Mouse (Mus musculus) lung, postnatal 36 days (tissue): ENCODE measurements around the gene Pdzd2.
A peak's percentile ranks its signal among the peaks of the same experiment; 100 is the strongest.

Experiments used
- DNase-seq: peaks from one replicate; pipeline ENCODE4 v3.0.0; 2022; ENCODE audit warnings: mixed read lengths

Gene Pdzd2

GRCm38 (mm10) chr15:12665946-12666345 is 73.8 kb downstream of the Pdzd2 start:
- no peak for DNase-seq

GRCm38 (mm10) chr15:12663351-12663750 is 76.4 kb downstream of the Pdzd2 start:
- no peak for DNase-seq

GRCm38 (mm10) chr15:12660320-12660719 is 79.4 kb downstream of the Pdzd2 start:
- no peak for DNase-seq

- DNase-seq: no peak
These were observed 83.6 kb downstream of the Pdzd2 start for GRCm38 (mm10) chr15:12655959-12656662.

- DNase-seq: no peak
These were observed 84.4 kb downstream of the Pdzd2 start for GRCm38 (mm10) chr15:12655316-12655715.

GRCm38 (mm10) chr15:12652336-12653031 is 87.2 kb downstream of the Pdzd2 start:
- DNase-seq: no peak

GRCm38 (mm10) chr15:12650236-12650635 is 89.5 kb downstream of the Pdzd2 start:
- DNase-seq: no peak

GRCm38 (mm10) chr15:12649674-12650073 is 90.0 kb downstream of the Pdzd2 start:
- no peak for DNase-seq

GRCm38 (mm10) chr15:12649131-12649530 is 90.6 kb downstream of the Pdzd2 start:
- DNase-seq: no peak

GRCm38 (mm10) chr15:12640755-12641154 is 99.0 kb downstream of the Pdzd2 start:
- peak; percentile 26 for DNase-seq

GRCm38 (mm10) chr15:12639776-12640175 is 99.9 kb downstream of the Pdzd2 start:
- no peak for DNase-seq

- no peak for DNase-seq
These were observed 100.5 kb downstream of the Pdzd2 start for GRCm38 (mm10) chr15:12639181-12639580.

- DNase-seq: no peak
These were observed 101.2 kb downstream of the Pdzd2 start for GRCm38 (mm10) chr15:12638370-12639030.

GRCm38 (mm10) chr15:12637511-12637910 is 102.2 kb downstream of the Pdzd2 start:
- no peak for DNase-seq

GRCm38 (mm10) chr15:12636386-12636785 is 103.3 kb downstream of the Pdzd2 start:
- DNase-seq: no peak

- DNase-seq: no peak
These were observed 104.8 kb downstream of the Pdzd2 start for GRCm38 (mm10) chr15:12634921-12635320.

- DNase-seq: no peak
These were observed 110.6 kb downstream of the Pdzd2 start for GRCm38 (mm10) chr15:12629164-12629563.

GRCm38 (mm10) chr15:12628451-12628850 is 111.3 kb downstream of the Pdzd2 start:
- DNase-seq: no peak

GRCm38 (mm10) chr15:12626930-12627329 is 112.8 kb downstream of the Pdzd2 start:
- no peak for DNase-seq

GRCm38 (mm10) chr15:12626166-12626565 is 113.6 kb downstream of the Pdzd2 start:
- DNase-seq: no peak

- DNase-seq: no peak
These were observed 114.2 kb downstream of the Pdzd2 start for GRCm38 (mm10) chr15:12625524-12625923.

GRCm38 (mm10) chr15:12623521-12623920 is 116.2 kb downstream of the Pdzd2 start:
- no peak for DNase-seq

- DNase-seq: no peak
These were observed 117.0 kb downstream of the Pdzd2 start for GRCm38 (mm10) chr15:12622701-12623100.

GRCm38 (mm10) chr15:12622093-12622643 is 117.6 kb downstream of the Pdzd2 start:
- no peak for DNase-seq
